Mouse (Mus musculus) heart, embryonic 10.5 days (tissue): ENCODE measurements around the gene Ywhag. TPM values are rescaled to one million over a fixed set of nuclear protein-coding genes. Genes with fewer than 3 reads are reported as not detected.

Experiments
- DNase-seq: peaks from one replicate; pipeline ENCODE4 v3.0.0-alpha.2; 2017; ENCODE audit warnings: low spot score
- H3K27ac ChIP-seq: fragments of 300-500 bp; sonication (generic); 2 replicates; pipeline ENCODE4 v1.5.1; 2016; ENCODE audit warnings: mild to moderate bottlenecking
- H3K27me3 ChIP-seq: fragments of 300-500 bp; sonication (generic); 2 replicates; pipeline ENCODE4 v1.6.1; 2016; ENCODE audit warnings: mild to moderate bottlenecking; ENCODE audit not compliant: poor library complexity, insufficient read depth, severe bottlenecking
- H3K36me3 ChIP-seq: fragments of 300-500 bp; sonication (generic); 2 replicates; pipeline ENCODE4 v1.6.1; 2016; ENCODE audit warnings: mild to moderate bottlenecking, moderate library complexity
- H3K4me1 ChIP-seq: fragments of 300-500 bp; sonication (generic); 2 replicates; pipeline ENCODE4 v1.6.1; 2016; ENCODE audit warnings: mild to moderate bottlenecking
- H3K4me3 ChIP-seq: fragments of 300-500 bp; sonication (generic); 2 replicates; pipeline ENCODE4 v1.5.1; 2016; ENCODE audit warnings: mild to moderate bottlenecking, moderate library complexity
- H3K9me3 ChIP-seq: fragments of 300-500 bp; sonication (generic); 2 replicates; pipeline ENCODE4 v1.6.1; 2016; ENCODE audit warnings: mild to moderate bottlenecking, moderate library complexity
- WGBS: fragments of 180-500 bp; shearing (Covaris S2); methylation state at CpG from one replicate; pipeline ENCODE4 v1.1.7; 2016; 5-methylcytosine and 5-hydroxymethylcytosine counted together
- polyA plus RNA-seq: library from polyadenylated mRNA; unstranded; fragments of >200 nt; fragmentation: Nextera tagmentation; extraction: Ambion mirVana; gene quantifications from 2 replicates; pipeline ENCODE4 v1.2.1, GENCODE M21; 2016

The Ywhag gene
- polyA plus RNA-seq, 1 experiment from 2014 or later, result 227 TPM

DNA sequence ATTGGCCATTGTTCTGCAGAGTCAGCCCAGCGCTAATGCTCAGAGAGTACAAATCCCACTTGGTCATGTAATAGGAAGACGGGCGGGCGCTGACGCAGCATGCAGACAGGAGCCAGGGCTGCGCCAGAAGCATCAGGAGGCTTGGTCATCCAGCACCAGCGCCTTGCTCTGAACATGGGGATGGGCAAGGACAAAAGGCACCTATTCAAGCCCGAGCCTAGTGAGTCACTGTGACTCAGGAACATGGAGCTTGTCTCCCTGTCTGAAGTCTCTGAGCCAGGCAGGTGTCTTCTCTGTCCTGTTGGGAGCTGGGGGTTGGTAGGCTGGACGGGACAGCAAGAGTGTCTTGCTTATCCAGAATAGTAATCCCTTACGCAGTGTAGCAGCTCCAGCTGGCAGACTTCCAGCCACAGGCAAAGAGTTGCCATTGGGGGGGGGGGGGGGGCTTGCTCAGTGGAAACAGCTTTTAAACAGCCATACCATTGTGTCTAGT, 11.5 kb upstream of the Ywhag start:
- H3K4me1 ChIP-seq, result peaks cover 13% of the 10 kb centered on the region
- WGBS, result 48% methylated on average over 10 of the region's 10 CpGs
- DNase-seq, result no peak
- peak overlapping the region; percentile 42; the same call in 1 of the 2 replicates for H3K27ac ChIP-seq
- peak overlapping the region; percentile 15; the same call in 1 of the 2 replicates for H3K4me3 ChIP-seq
- no peaks in the 10 kb centered on the region for H3K9me3 ChIP-seq
- H3K36me3 ChIP-seq, result no peaks in the 10 kb centered on the region
- no peaks in the 10 kb centered on the region for H3K27me3 ChIP-seq

DNA sequence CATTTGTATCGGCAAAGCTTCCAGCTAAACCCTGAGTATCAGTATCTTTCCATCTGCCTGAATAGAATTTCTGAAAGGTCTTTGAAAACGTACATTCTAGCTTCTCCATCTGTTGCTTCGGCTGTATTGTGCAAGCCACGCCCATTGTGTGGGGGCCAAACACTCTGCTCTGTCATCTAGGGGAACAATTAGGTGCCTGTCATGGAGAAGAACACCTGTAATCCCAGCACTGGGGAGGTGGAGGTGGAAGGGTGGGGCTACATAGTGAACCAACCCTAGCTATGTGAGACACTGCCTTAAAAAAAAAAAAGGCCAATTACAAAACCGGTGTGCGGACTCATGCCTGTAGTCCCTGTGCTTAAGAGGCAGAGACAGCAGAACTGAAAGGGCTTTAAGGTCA, 8.3 kb upstream of the Ywhag start:
- no peak for DNase-seq
- 71% methylated on average over 6 of the region's 6 CpGs for WGBS
- Histone ChIP-seq H3K4me3 (no peak overlapping the region), H3K4me1 (peaks cover 14% of the 10 kb centered on the region), H3K27ac (no peak overlapping the region), H3K27me3 (no peaks in the 10 kb centered on the region), H3K36me3 (no peaks in the 10 kb centered on the region), H3K9me3 (no peaks in the 10 kb centered on the region)

DNA sequence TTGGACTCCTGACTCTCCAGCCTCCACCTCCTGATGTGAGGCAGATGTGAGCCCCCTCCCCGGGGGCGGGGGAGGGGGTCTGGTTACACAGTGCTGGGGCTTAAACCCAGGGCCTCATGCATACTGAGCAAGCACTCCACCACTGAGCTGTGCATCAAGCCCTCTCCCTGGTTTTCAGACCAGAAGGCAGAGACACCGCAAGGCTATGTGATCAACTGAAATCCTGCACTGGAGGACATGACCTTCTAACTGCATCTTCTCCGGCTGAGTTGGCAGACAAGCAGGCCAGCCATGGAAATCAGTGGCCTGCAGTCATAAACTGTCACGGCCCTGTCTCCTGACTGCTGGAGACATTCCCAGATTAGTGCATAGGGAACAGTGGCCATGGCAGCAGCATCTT, 6.2 kb upstream of the Ywhag start:
- Histone ChIP-seq H3K27ac (no peak overlapping the region), H3K27me3 (no peaks in the 10 kb centered on the region), H3K4me3 (no peak overlapping the region), H3K9me3 (no peaks in the 10 kb centered on the region), H3K36me3 (no peaks in the 10 kb centered on the region), H3K4me1 (peaks cover 4% of the 10 kb centered on the region)
- 51% methylated on average over 5 of the region's 5 CpGs for WGBS
- no peak for DNase-seq

DNA sequence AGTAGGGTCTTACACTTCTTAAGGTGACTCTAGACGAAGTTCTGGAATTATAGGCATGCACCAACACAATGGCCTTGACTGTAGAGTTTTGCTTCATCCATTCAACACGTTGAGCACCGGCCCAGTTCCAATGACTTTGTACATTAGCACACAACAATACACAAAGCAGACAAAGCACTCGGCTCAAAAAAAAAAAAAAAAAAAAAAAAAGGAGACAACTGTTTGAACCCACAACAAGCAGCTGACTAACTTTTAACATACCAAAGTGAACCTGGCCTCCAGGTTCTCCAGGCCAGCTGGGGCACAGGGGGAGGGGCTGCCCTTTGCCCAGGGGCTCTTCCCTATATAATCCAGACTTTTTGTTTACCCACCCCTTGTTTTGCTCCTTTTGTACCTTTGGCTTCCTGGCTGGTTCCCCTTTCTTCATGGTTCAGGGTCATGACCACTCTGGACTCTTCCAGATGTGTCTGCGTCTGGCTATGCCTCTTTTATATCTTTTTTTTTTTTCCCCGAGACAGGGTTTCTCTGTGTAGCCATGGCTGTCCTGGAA, 1.3 kb upstream of the Ywhag start:
- WGBS, result 73% methylated on average over 6 of the region's 6 CpGs
- Histone ChIP-seq H3K4me1 (peaks cover 24% of the 10 kb centered on the region), H3K4me3 (peak overlapping the region; percentile 86; the same call in 1 of the 2 replicates), H3K36me3 (peaks cover 17% of the 10 kb centered on the region), H3K9me3 (no peaks in the 10 kb centered on the region), H3K27ac (peak overlapping the region; percentile 97), H3K27me3 (no peaks in the 10 kb centered on the region)
- DNase-seq, result no peak

DNA sequence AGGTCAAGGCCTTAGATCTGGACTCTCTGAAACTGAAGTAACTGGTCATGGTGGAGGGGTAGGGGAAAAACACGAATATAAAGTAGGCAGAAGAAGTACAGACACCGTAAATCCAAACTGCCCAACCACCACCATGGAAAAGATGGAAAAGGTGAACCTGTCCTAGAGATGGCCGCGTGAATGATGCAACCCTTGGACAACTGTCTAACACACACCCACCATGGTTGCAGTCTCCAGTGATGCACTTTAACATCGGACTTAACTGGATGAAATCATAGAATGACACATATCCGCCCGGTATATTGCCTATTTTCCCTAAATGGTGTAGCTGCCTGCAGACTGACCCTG, 734 bp upstream of the Ywhag start:
- Histone ChIP-seq H3K9me3 (no peaks in the 10 kb centered on the region), H3K27ac (peak overlapping the region; percentile 97), H3K4me3 (peak overlapping the region; percentile 86), H3K27me3 (no peaks in the 10 kb centered on the region), H3K36me3 (peaks cover 22% of the 10 kb centered on the region), H3K4me1 (peaks cover 21% of the 10 kb centered on the region)
- 54% methylated on average over 7 of the region's 7 CpGs for WGBS
- no peak for DNase-seq

DNA sequence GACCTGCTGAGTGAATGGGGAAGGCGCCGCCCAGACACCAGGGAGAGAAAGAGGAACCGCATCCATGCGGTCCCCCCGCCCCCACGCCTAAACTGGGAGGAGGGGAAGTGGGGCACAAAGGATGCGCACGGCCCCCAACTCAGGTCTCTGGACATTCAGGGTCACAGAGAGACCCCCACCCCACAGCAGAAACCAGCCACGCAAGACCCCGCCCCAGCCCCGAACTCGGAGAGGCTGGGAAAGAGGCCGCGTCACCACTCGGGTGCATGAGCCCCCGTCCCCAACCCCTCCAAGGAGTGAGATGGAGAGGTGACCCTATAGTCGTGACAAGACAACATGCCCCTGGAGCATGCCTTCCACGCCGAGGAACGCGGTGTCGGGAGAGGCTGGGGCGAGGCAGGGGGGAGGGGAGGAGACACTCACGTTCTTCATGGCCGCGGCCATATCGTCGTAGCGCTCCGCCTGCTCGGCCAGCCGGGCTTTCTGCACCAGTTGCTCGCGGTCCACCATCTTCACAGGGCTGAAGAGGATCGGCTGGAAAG, 445 bp downstream of the Ywhag start:
- Histone ChIP-seq H3K4me1 (peaks cover 21% of the 10 kb centered on the region), H3K9me3 (no peaks in the 10 kb centered on the region), H3K27ac (peak overlapping the region; percentile 97), H3K4me3 (peak overlapping the region; percentile 86), H3K36me3 (peaks cover 34% of the 10 kb centered on the region), H3K27me3 (no peaks in the 10 kb centered on the region)
- DNase-seq, result peak; percentile 91
- WGBS, result under 1% methylated on average over 34 of the region's 35 CpGs

DNA sequence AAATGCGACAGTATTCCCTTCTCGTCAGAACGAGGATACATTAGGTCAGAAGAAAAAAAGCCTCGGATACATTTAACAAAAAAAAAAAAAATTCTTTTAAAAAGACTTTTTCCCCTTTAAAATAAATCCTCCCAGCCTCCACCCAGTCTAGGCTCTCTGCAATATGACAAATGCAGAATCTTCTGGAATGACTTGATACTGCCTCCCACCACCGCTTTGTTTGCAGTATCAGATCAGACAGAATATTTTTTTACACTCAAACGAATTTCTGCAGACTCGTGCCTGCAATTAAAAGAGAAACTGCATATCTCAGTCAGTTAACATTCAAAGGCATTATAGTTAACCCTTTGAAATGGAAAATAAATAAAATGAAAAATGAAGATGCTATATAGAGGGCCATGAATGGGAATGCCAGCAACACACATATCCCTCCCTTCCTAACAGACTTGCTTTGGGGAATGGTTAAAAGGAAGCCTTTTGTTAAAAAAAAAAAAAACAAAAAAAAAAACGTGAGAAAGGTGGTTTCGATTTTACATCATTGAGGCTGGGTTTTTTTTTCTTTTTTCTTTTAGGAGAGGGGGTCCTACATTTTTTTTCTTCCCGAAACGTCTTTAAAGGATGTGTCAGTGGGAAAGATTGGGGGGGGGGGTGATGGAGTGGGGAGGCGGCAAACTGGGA, 1.1 kb downstream of the Ywhag start:
- no peak for DNase-seq
- 19% methylated on average over 12 of the region's 12 CpGs for WGBS
- peak overlapping the region; percentile 97 for H3K27ac ChIP-seq
- H3K36me3 ChIP-seq, result peaks cover 38% of the 10 kb centered on the region
- H3K4me3 ChIP-seq, result peak overlapping the region; percentile 86
- no peaks in the 10 kb centered on the region for H3K27me3 ChIP-seq
- peaks cover 21% of the 10 kb centered on the region for H3K4me1 ChIP-seq
- no peaks in the 10 kb centered on the region for H3K9me3 ChIP-seq

DNA sequence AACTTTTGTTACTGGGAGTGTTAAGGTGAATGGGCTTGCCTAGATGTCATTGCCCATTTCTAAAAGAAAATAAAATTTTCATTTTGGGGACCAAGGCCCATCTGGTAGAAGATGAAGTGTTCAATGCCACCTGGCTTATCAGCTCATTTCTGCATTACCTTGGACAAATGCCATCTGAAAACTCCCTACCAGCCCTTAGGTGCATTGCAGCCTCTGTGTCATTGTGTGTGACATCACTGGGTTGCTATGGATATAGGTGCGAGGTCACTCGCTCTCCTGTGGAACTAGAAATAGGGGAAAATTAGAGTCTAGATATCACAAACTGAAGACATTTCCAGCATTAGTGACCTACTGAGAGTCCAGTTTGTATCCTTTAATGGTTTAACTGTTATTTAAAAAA, 2.1 kb downstream of the Ywhag start:
- WGBS, result 82% methylated on average over 2 of the region's 2 CpGs
- peaks cover 48% of the 10 kb centered on the region for H3K36me3 ChIP-seq

DNA sequence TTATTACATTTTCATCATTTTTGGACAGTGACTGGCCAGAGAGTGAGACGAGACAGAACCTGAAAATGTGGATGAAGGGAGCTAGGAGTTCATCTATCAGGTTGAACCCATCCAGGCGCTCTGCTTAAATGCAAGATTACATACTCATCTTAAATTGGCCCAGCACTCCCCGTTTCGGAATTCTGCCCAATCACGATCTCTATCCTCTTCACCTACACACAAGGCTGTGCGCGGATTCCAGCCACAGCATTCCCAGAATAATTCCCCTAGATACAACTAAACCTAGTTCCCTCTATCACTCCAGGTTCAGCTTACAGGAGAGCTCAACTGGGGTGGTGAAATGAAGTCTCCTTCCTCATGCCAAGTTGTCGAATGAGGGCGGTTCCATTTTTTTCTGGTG, 2.9 kb downstream of the Ywhag start:
- Histone ChIP-seq H3K27me3 (no peaks in the 10 kb centered on the region), H3K4me3 (no peak overlapping the region; the same call in 1 of the 2 replicates), H3K36me3 (peaks cover 56% of the 10 kb centered on the region), H3K9me3 (no peaks in the 10 kb centered on the region), H3K27ac (no peak overlapping the region), H3K4me1 (peaks cover 21% of the 10 kb centered on the region)
- WGBS, result 89% methylated on average over 9 of the region's 9 CpGs
- DNase-seq, result no peak

More for the DNA sequence above, 2.1 kb downstream of the Ywhag start:
- Histone ChIP-seq H3K4me1 (peaks cover 21% of the 10 kb centered on the region), H3K27ac (no peak overlapping the region), H3K9me3 (no peaks in the 10 kb centered on the region), H3K4me3 (peak overlapping the region; percentile 86; the same call in 1 of the 2 replicates), H3K27me3 (no peaks in the 10 kb centered on the region)
- no peak for DNase-seq

DNA sequence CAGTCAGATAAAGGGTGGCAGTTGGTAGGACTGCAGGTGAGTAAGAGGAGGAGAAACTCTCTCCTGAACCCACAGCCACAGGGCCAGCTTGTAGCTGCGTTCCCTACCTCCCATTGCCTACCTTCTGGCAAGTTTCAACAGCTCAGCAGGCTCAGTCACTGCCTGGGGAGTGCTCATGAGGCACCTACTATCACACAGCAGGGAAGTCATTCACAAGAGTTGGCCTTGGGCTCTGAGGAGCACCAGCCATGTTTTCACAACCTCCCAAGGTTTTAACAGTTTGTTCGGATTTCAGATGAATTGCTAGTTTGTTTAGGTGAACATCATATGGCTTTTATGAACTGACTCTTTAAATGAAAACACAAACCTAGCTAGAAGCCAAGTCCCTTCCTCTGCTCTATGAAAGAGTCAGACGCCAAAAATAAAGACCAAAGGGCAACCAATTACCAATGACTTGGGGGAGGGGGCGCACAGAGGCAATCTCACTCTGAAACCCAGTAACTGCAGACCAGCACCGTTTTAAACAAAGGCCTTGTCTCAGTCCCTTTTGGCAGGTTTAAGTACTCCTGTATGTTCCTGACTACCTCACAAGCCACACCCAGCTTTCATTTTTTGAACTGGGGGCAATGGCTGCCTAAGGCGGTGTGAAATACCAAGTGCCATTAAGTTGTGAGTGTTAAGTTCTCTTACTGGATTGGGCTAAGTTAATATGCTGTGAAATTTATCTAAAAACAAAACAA, 4.6 kb downstream of the Ywhag start:
- Histone ChIP-seq H3K36me3 (peaks cover 73% of the 10 kb centered on the region), H3K4me1 (peaks cover 16% of the 10 kb centered on the region; the same call in 1 of the 2 replicates), H3K9me3 (no peaks in the 10 kb centered on the region), H3K27ac (no peak overlapping the region), H3K27me3 (no peaks in the 10 kb centered on the region), H3K4me3 (no peak overlapping the region)
- no peak for DNase-seq
- 73% methylated on average over 6 of the region's 6 CpGs for WGBS

DNA sequence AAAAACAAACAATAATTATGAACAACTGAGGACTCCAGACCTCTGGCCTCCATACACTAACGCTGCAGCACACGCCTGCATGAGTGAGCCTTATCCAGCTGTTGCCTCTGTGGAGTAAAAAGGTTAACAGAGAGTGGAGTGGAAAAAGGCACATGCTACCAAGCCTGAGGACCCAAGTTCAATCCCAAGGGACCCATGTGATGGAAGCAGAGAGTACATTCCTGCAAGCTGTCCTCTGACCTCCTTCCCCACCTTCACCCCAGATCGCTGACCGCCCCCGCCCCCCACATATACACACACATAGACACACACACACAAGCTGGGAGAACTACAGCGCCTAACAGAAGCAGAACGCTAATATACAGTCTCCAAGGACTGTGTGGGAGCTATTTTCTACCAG, 10.5 kb downstream of the Ywhag start:
- no peaks in the 10 kb centered on the region for H3K27me3 ChIP-seq
- H3K4me1 ChIP-seq, result no peaks in the 10 kb centered on the region
- 95% methylated on average over 7 of the region's 7 CpGs for WGBS
- no peak overlapping the region for H3K4me3 ChIP-seq
- no peak for DNase-seq
- peaks cover 95% of the 10 kb centered on the region for H3K36me3 ChIP-seq
- H3K27ac ChIP-seq, result no peak overlapping the region
- H3K9me3 ChIP-seq, result no peaks in the 10 kb centered on the region

DNA sequence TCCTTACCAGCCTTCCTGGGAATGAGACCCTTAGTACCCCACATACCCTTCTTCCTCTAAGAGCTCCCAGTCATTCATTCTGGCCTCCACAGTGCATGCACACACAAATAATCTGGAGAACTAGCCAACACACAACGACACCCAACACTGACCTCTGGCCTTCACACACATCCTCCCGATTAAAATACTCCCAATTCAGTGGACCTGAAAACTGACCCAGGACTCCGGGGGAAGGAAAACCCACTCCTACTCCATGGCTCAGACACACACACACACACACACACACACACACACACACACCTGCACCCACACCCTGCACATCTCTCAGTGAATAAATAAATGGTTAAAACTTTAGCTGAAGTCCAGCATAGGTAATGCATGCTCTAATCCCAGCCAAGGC, 14.5 kb downstream of the Ywhag start:
- DNase-seq, result no peak
- Histone ChIP-seq H3K4me1 (peaks cover 15% of the 10 kb centered on the region), H3K9me3 (no peaks in the 10 kb centered on the region), H3K27ac (no peak overlapping the region), H3K27me3 (no peaks in the 10 kb centered on the region), H3K36me3 (peaks cover 92% of the 10 kb centered on the region), H3K4me3 (no peak overlapping the region)
- 93% methylated on average over 3 of the region's 3 CpGs for WGBS

DNA sequence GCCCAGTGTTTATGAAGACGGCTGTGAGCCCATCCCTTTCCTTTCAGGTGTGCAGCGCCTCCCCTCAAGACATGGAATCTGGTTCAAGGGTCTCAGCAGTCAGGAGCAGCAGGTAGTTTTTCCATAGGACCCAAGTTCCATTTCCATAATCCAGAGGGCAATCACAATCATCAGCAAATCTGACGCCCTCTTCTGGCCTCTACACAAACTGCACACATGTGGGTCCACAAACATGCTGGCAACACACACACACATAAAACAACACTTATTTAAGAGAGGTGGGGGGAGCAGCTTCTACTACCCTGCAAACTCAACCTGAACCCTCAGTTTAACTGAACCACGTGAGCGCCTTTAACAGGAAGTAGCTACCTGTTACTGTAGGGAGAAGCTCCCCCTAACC, 15.8 kb downstream of the Ywhag start:
- DNase-seq, result no peak
- no peaks in the 10 kb centered on the region for H3K27me3 ChIP-seq
- 91% methylated on average over 5 of the region's 5 CpGs for WGBS
- H3K9me3 ChIP-seq, result no peaks in the 10 kb centered on the region
- H3K36me3 ChIP-seq, result peaks cover 88% of the 10 kb centered on the region
- no peak overlapping the region for H3K4me3 ChIP-seq
- no peak overlapping the region for H3K27ac ChIP-seq
- peaks cover 28% of the 10 kb centered on the region for H3K4me1 ChIP-seq
